Mouse (Mus musculus): ENCODE measurements at regions not wholly inside any gene's neighbourhood (a gene's known extent, or its start where the extent isn't known, plus 50 kb on each side); places are given as distances from the start of the nearest gene placed in this dataset.

GRCm38 (mm10) chr2:128431751-128432150, 159.3 kb upstream of the Spdye4c start:
- WGBS = 54% methylated on average over 4 of the region's 4 CpGs
- Histone ChIP-seq H3K4me2 (no peak overlapping the region), H3K27me3 (no peaks in the 10 kb centered on the region), H3K4me1 (peaks cover 48% of the 10 kb centered on the region), H3K36me3 (no peaks in the 10 kb centered on the region), H3K9ac (no peak overlapping the region), H3K4me3 (no peak overlapping the region), H3K9me3 (no peaks in the 10 kb centered on the region), H3K27ac (no peak overlapping the region)
- ATAC-seq (ENCODE audit: borderline replicate concordance, extremely low read depth, low FRiP score, low TSS enrichment) = no peak

GRCm38 (mm10) chr2:128432741-128433140, 158.3 kb upstream of the Spdye4c start:
- peaks cover 43% of the 10 kb centered on the region for H3K4me1 ChIP-seq
- H3K9me3 ChIP-seq = no peaks in the 10 kb centered on the region
- no peaks in the 10 kb centered on the region for H3K36me3 ChIP-seq
- no peak for ATAC-seq (ENCODE audit: borderline replicate concordance, extremely low read depth, low FRiP score, low TSS enrichment)
- WGBS = 84% methylated on average over 3 of the region's 3 CpGs
- no peak overlapping the region for H3K4me2 ChIP-seq
- H3K27ac ChIP-seq = no peak overlapping the region
- H3K9ac ChIP-seq = no peak overlapping the region
- H3K27me3 ChIP-seq = no peaks in the 10 kb centered on the region
- H3K4me3 ChIP-seq = no peak overlapping the region

- H3K4me3 ChIP-seq = no peak overlapping the region
- no peak overlapping the region for H3K9ac ChIP-seq
- no peaks in the 10 kb centered on the region for H3K27me3 ChIP-seq
- H3K4me2 ChIP-seq = no peak overlapping the region
- WGBS = 84% methylated on average over 9 of the region's 9 CpGs
- H3K36me3 ChIP-seq = no peaks in the 10 kb centered on the region
- H3K9me3 ChIP-seq = no peaks in the 10 kb centered on the region
- H3K4me1 ChIP-seq = peaks cover 42% of the 10 kb centered on the region
- no peak for ATAC-seq (ENCODE audit: borderline replicate concordance, extremely low read depth, low FRiP score, low TSS enrichment)
- no peak overlapping the region for H3K27ac ChIP-seq
These were observed 157.4 kb upstream of the Spdye4c start for GRCm38 (mm10) chr2:128433553-128434081.

- 56% methylated on average over 11 of the region's 11 CpGs for WGBS
- no peak overlapping the region for H3K4me2 ChIP-seq
- H3K27ac ChIP-seq = no peak overlapping the region
- H3K9ac ChIP-seq = no peak overlapping the region
- H3K4me1 ChIP-seq = peaks cover 42% of the 10 kb centered on the region
- H3K36me3 ChIP-seq = no peaks in the 10 kb centered on the region
- H3K27me3 ChIP-seq = no peaks in the 10 kb centered on the region
- ATAC-seq (ENCODE audit: borderline replicate concordance, extremely low read depth, low FRiP score, low TSS enrichment) = no peak
- H3K9me3 ChIP-seq = no peaks in the 10 kb centered on the region
- H3K4me3 ChIP-seq = no peak overlapping the region
These were observed 156.6 kb upstream of the Spdye4c start for GRCm38 (mm10) chr2:128434200-128434977.

- 96% methylated on average over 3 of the region's 3 CpGs for WGBS
- no peak overlapping the region for H3K4me2 ChIP-seq
These were observed 154.6 kb upstream of the Spdye4c start for GRCm38 (mm10) chr2:128436378-128436777.

GRCm38 (mm10) chr2:128437698-128438097, 153.3 kb upstream of the Spdye4c start:
- no peak overlapping the region for H3K4me3 ChIP-seq
- no peaks in the 10 kb centered on the region for H3K9me3 ChIP-seq
- no peak overlapping the region for H3K9ac ChIP-seq
- peaks cover 19% of the 10 kb centered on the region for H3K4me1 ChIP-seq
- H3K27ac ChIP-seq = peak overlapping the region; percentile 74
- H3K36me3 ChIP-seq = no peaks in the 10 kb centered on the region
- peak; percentile 7; the same call in 1 of the 2 replicates for ATAC-seq (ENCODE audit: borderline replicate concordance, extremely low read depth, low FRiP score, low TSS enrichment)
- 0 out of 2 replicates have a peak overlapping the region, but pooled peaks have one; percentile 2 for H3K4me2 ChIP-seq
- no peaks in the 10 kb centered on the region for H3K27me3 ChIP-seq
- 30% methylated on average over 7 of the region's 7 CpGs for WGBS

More at GRCm38 (mm10) chr2:128436378-128436777, 154.6 kb upstream of the Spdye4c start:
- no peak for ATAC-seq (ENCODE audit: borderline replicate concordance, extremely low read depth, low FRiP score, low TSS enrichment)
- H3K4me1 ChIP-seq = peaks cover 25% of the 10 kb centered on the region
- no peaks in the 10 kb centered on the region for H3K27me3 ChIP-seq
- H3K27ac ChIP-seq = no peak overlapping the region
- H3K4me3 ChIP-seq = no peak overlapping the region
- H3K36me3 ChIP-seq = no peaks in the 10 kb centered on the region
- no peak overlapping the region for H3K9ac ChIP-seq
- H3K9me3 ChIP-seq = no peaks in the 10 kb centered on the region

GRCm38 (mm10) chr2:128438161-128438822, 152.7 kb upstream of the Spdye4c start:
- Histone ChIP-seq H3K4me1 (peaks cover 19% of the 10 kb centered on the region), H3K9me3 (no peaks in the 10 kb centered on the region), H3K4me2 (peak overlapping the region; percentile 2; the same call in 1 of the 2 replicates), H3K9ac (no peak overlapping the region), H3K4me3 (no peak overlapping the region), H3K36me3 (no peaks in the 10 kb centered on the region), H3K27me3 (no peaks in the 10 kb centered on the region), H3K27ac (peak overlapping the region; percentile 74)
- 22% methylated on average over 12 of the region's 12 CpGs for WGBS
- ATAC-seq (ENCODE audit: borderline replicate concordance, extremely low read depth, low FRiP score, low TSS enrichment) = peak; percentile 64

GRCm38 (mm10) chr2:128438897-128439296, 152.1 kb upstream of the Spdye4c start:
- Histone ChIP-seq H3K4me2 (no peak overlapping the region), H3K36me3 (no peaks in the 10 kb centered on the region), H3K4me1 (peaks cover 19% of the 10 kb centered on the region), H3K27ac (no peak overlapping the region), H3K27me3 (no peaks in the 10 kb centered on the region), H3K4me3 (no peak overlapping the region), H3K9me3 (no peaks in the 10 kb centered on the region), H3K9ac (no peak overlapping the region)
- ATAC-seq (ENCODE audit: borderline replicate concordance, extremely low read depth, low FRiP score, low TSS enrichment) = no peak
- WGBS = 53% methylated on average over 2 of the region's 2 CpGs

GRCm38 (mm10) chr2:128444599-128445011, 146.4 kb upstream of the Spdye4c start:
- WGBS = 62% methylated on average over 7 of the region's 7 CpGs

GRCm38 (mm10) chr2:128445443-128445842, 145.6 kb upstream of the Spdye4c start:
- no peaks in the 10 kb centered on the region for H3K27me3 ChIP-seq
- H3K9ac ChIP-seq = no peak overlapping the region
- no peak overlapping the region for H3K4me2 ChIP-seq
- ATAC-seq (ENCODE audit: borderline replicate concordance, extremely low read depth, low FRiP score, low TSS enrichment) = no peak
- H3K27ac ChIP-seq = no peak overlapping the region
- H3K36me3 ChIP-seq = no peaks in the 10 kb centered on the region
- whole genome bisulfite sequencing = 90% methylated on average over 5 of the region's 5 CpGs
- peaks cover 10% of the 10 kb centered on the region for H3K4me1 ChIP-seq
- no peaks in the 10 kb centered on the region for H3K9me3 ChIP-seq
- H3K4me3 ChIP-seq = no peak overlapping the region

More at GRCm38 (mm10) chr2:128444599-128445011, 146.4 kb upstream of the Spdye4c start:
- H3K27me3 ChIP-seq = no peaks in the 10 kb centered on the region
- H3K9me3 ChIP-seq = no peaks in the 10 kb centered on the region
- H3K27ac ChIP-seq = peak overlapping the region; percentile 26; the same call in 1 of the 2 replicates
- no peak overlapping the region for H3K4me2 ChIP-seq
- ATAC-seq (ENCODE audit: borderline replicate concordance, extremely low read depth, low FRiP score, low TSS enrichment) = no peak
- H3K9ac ChIP-seq = no peak overlapping the region
- peaks cover 10% of the 10 kb centered on the region for H3K4me1 ChIP-seq
- H3K4me3 ChIP-seq = no peak overlapping the region
- H3K36me3 ChIP-seq = no peaks in the 10 kb centered on the region

- H3K4me1 ChIP-seq = peaks cover 10% of the 10 kb centered on the region
- H3K4me2 ChIP-seq = no peak overlapping the region
- H3K9me3 ChIP-seq = no peaks in the 10 kb centered on the region
- H3K36me3 ChIP-seq = no peaks in the 10 kb centered on the region
- H3K27me3 ChIP-seq = no peaks in the 10 kb centered on the region
- ATAC-seq (ENCODE audit: borderline replicate concordance, extremely low read depth, low FRiP score, low TSS enrichment) = no peak
- WGBS = 69% methylated on average over 3 of the region's 3 CpGs
- H3K27ac ChIP-seq = no peak overlapping the region
- no peak overlapping the region for H3K4me3 ChIP-seq
- no peak overlapping the region for H3K9ac ChIP-seq
These were observed 141.7 kb upstream of the Spdye4c start for GRCm38 (mm10) chr2:128449294-128449693.

- H3K4me1 ChIP-seq = peaks cover 3% of the 10 kb centered on the region; the same call in 1 of the 2 replicates
- no peaks in the 10 kb centered on the region for H3K9me3 ChIP-seq
- H3K4me2 ChIP-seq = no peak overlapping the region
- H3K27me3 ChIP-seq = no peaks in the 10 kb centered on the region
- 85% methylated on average over 4 of the region's 4 CpGs for WGBS
- no peak overlapping the region for H3K27ac ChIP-seq
- H3K36me3 ChIP-seq = no peaks in the 10 kb centered on the region
- no peak overlapping the region for H3K9ac ChIP-seq
- ATAC-seq (ENCODE audit: borderline replicate concordance, extremely low read depth, low FRiP score, low TSS enrichment) = no peak
- no peak overlapping the region for H3K4me3 ChIP-seq
These were observed 141.0 kb upstream of the Spdye4c start for GRCm38 (mm10) chr2:128450045-128450444.

Measured in lung, embryonic 15.5 days (tissue).